18 mouse cellular contexts compared by ENCODE assay signal in genomic region chr10:78158041-78158440, GRCm38 (mm10). TPM values are rescaled to one million over a fixed set of nuclear protein-coding genes. Genes with fewer than 3 reads are reported as not detected.
DNase-seq lines count a peak whose midpoint lies in the region; ATAC-seq and TF ChIP-seq lines count a peak whose summit lies in the region.
"Had no signal": no experiment of that assay in that cellular context is flagged by ENCODE, and none has a peak within 500 bp of the region (broad histone marks: within the 10 kb centered on the region; RNA-seq: fewer than 3 reads in every experiment).

No protein-coding gene starts in this region.

- H3K4me2 ChIP-seq in kidney, embryonic 16.5 days (replicated peaks; ENCODE audit: low read depth, low read length) = no peak overlapping the region
- H3K4me2 ChIP-seq: hindbrain, embryonic 14.5 days; midbrain, embryonic 12.5 days; neural tube, embryonic 15.5 days had no signal

- H3K9ac ChIP-seq in kidney, embryonic 16.5 days (replicated peaks; ENCODE audit: low read length) = no peak overlapping the region
- H3K9ac ChIP-seq: forebrain, postnatal 0 days; hindbrain, embryonic 14.5 days; midbrain, embryonic 12.5 days; neural tube, embryonic 15.5 days had no signal

- H3K4me1 ChIP-seq in kidney, embryonic 16.5 days (ENCODE audit: insufficient read depth, low read length) = peaks cover 9% of the 10 kb centered on the region
- peaks cover 9% of the 10 kb centered on the region for H3K4me1 ChIP-seq in hindbrain, embryonic 10.5 days (replicated peaks)

- DNase-seq in adrenal gland, adult (ENCODE audit: inconsistent age in 2 of 2, low spot score in 1 of 2) = peak; percentile 65 to 87
- no peak for DNase-seq in adrenal gland, postnatal 4 days (ENCODE audit: low spot score in 2 of 2)
- peak; percentile 48 for DNase-seq in kidney, postnatal 10 days
- DNase-seq in 416B (ENCODE audit: low read depth) = peak; percentile 94
- DNase-seq in fat pad, adult 2 months (ENCODE audit: extremely low read depth, low read depth, low spot score) = peak; percentile 64
- no peak for DNase-seq in hindbrain, embryonic 10.5 days (ENCODE audit: low spot score)
- DNase-seq in layer of hippocampus, adult 2 months (ENCODE audit: low spot score in 2 of 2) = no peak
- DNase-seq: forebrain, postnatal 0 days; gastrocnemius, adult 2 months; heart, postnatal 10 days; lung, adult 2 months; retina, postnatal 1 day; thymus, postnatal 25 days had no signal

- 76% methylated on average over 15 of the region's 15 CpGs for WGBS in kidney, embryonic 16.5 days
- WGBS in hindbrain, embryonic 10.5 days = 91% methylated on average over 15 of the region's 15 CpGs

- H3K27me3 ChIP-seq in kidney, embryonic 16.5 days (ENCODE audit: insufficient read depth, low read length) = no peaks in the 10 kb centered on the region
- H3K27me3 ChIP-seq in hindbrain, embryonic 10.5 days (ENCODE audit: insufficient read depth, poor library complexity, severe bottlenecking) = no peaks in the 10 kb centered on the region
- H3K27me3 ChIP-seq: CH12.LX; midbrain, embryonic 12.5 days; neural tube, embryonic 15.5 days had no signal

- no peak for TF ChIP-seq CTCF in layer of hippocampus, adult 2 months (conservative IDR thresholded peaks at IDR 0.05)

- peaks cover 11% of the 10 kb centered on the region for H3K36me3 ChIP-seq in kidney, embryonic 16.5 days (ENCODE audit: insufficient read depth, low read length)
- H3K36me3 ChIP-seq in hindbrain, embryonic 10.5 days = peaks cover 26% of the 10 kb centered on the region

- no peak overlapping the region for H3K4me3 ChIP-seq in kidney, embryonic 16.5 days (ENCODE audit: low read length)
- no peak overlapping the region for H3K4me3 ChIP-seq in hindbrain, embryonic 10.5 days
- H3K4me3 ChIP-seq in layer of hippocampus, adult 2 months = no peak overlapping the region
- H3K4me3 ChIP-seq: gastrocnemius, adult 2 months; midbrain, embryonic 12.5 days; neural tube, embryonic 15.5 days had no signal

- no peak for ATAC-seq in kidney, embryonic 16.5 days (ENCODE audit: low FRiP score, low TSS enrichment)
- ATAC-seq: forebrain, postnatal 0 days had no signal

- no peak overlapping the region for H3K27ac ChIP-seq in kidney, embryonic 16.5 days (ENCODE audit: low read length)
- H3K27ac ChIP-seq in hindbrain, embryonic 10.5 days = no peak overlapping the region
- H3K27ac ChIP-seq in layer of hippocampus, adult 2 months = no peak overlapping the region
- H3K27ac ChIP-seq: gastrocnemius, adult 2 months; hindbrain, embryonic 14.5 days; midbrain, embryonic 12.5 days; neural tube, embryonic 15.5 days had no signal

- no peaks in the 10 kb centered on the region for H3K9me3 ChIP-seq in kidney, embryonic 16.5 days (ENCODE audit: low read length)
- no peaks in the 10 kb centered on the region for H3K9me3 ChIP-seq in hindbrain, embryonic 10.5 days
- H3K9me3 ChIP-seq: midbrain, embryonic 12.5 days; neural tube, embryonic 15.5 days had no signal

RNA-seq across cellular contexts. Expression of gene D10Jhu81e, which starts 11.5 kb away (rescaled TPM):
- total RNA-seq in adrenal gland, postnatal 4 days (2021) = 100 to 1,000 TPM; 150 to 164 TPM
- polyA plus RNA-seq in kidney, embryonic 16.5 days (2015; fragmentation: Nextera tagmentation; extraction: Ambion mirVana) = 50.7 and 54.7 TPM in 2 replicates
- 17.1 and 28.7 TPM in 2 replicates for polyA plus RNA-seq in hindbrain, embryonic 10.5 days (2016; fragmentation: Nextera tagmentation; extraction: Ambion mirVana)
- 100 to 1,000 TPM; 124 to 134 TPM for total RNA-seq in layer of hippocampus, adult 2 months (2021)

RNA-seq across cellular contexts. Expression of gene Pwp2, which starts 26.9 kb away (rescaled TPM):
- total RNA-seq in adrenal gland, postnatal 4 days (2021) = 10 to 100 TPM; 17.8 to 18.5 TPM
- 24.5 and 25.5 TPM in 2 replicates for polyA plus RNA-seq in kidney, embryonic 16.5 days (2015; fragmentation: Nextera tagmentation; extraction: Ambion mirVana)
- 23.3 and 27.0 TPM in 2 replicates for polyA plus RNA-seq in hindbrain, embryonic 10.5 days (2016; fragmentation: Nextera tagmentation; extraction: Ambion mirVana)
- total RNA-seq in layer of hippocampus, adult 2 months (2021) = 10 to 100 TPM; 19.7 to 19.9 TPM

Comparison
In these comparisons a context has a peak if more than half of its experiments do, and no peak if none do; other contexts are left out.
1. DNase-seq: peak in adrenal gland, adult (2 of 2), kidney, postnatal 10 days (single experiment), 416B (single experiment) and fat pad, adult 2 months (single experiment); none in adrenal gland, postnatal 4 days (0 of 2), hindbrain, embryonic 10.5 days (single experiment) and layer of hippocampus, adult 2 months (0 of 2).